Mouse (Mus musculus): ENCODE measurements around the gene Syt17.

Gene Syt17

DNA sequence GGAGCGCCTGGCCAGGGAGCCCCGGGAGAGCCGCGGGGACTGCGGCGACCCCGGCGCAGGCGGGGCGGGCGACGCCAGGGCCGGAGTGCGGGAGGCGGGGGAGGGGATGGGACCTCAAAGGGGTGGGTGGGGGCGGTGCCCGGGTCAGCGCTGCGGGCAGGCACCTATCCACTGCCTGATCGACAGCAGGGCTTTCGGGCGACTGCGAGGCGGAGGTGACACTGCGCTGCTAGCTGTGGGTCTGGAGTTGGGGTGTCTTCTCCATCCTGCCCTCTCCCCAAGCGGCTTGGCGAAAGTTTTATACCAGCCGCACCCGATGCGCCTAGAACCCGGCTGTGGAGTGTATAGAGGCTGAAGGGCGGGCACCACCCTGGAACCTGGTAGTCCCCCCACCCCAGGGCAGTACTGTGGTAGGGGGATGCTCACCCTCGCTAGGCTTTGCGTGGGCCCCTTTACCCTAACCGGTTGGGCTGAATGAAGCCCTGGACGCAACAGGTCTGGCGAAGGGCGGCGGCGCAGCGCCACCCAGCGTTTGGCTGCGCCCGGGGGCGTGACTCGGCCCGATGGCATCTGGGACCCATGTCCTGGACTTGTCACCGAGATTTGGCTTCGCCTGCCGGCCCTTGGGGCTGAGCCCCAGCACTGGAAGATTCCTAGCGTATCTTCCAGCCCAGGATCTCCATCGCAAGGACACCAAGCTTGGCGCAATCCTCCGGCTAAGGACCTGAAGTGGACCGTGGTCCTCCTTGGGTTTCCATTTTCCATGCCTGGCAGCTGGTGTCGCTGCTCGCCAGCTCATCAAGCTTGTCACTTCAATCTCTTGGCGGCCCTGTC is at the start of gene Syt17:
TSS of gene Syt17 (minus strand) at position 89 of the 834 bp plus-strand sequence.
- peak; percentile 37 to 48 for DNase-seq

DNA sequence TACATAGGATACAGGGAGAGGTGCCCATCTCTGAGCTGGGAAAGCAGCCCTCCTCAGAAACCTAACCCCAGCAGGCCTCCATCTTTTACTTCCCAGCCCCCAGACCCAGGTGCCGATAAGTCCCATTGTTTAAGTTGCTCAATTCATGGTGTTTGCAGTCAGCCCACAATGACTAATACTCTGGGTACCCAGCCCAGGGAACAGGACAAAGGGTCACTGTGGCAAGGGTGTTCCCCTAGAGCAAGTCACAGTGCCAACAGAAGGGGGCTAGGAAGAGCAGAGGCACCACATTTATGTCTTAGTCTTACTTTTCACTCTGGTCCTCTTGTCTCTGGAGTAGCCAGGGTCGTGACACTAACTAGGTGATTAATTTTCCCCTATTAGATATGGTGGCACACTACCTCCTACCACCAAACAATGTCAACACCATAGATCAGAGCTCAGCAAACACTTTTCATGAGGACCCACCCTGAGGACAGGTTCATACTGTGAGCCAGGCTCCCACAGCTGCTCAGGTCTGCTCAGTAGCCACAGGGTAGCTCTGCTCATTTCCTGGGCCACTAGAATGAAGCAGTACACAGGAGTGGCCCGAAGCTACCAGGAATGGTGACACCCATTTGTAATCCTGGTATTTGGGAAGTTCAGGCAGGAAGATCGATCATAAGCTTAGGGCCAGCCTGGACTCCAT is 47.0 kb upstream of the Syt17 start:
- DNase-seq, result no peak

DNA sequence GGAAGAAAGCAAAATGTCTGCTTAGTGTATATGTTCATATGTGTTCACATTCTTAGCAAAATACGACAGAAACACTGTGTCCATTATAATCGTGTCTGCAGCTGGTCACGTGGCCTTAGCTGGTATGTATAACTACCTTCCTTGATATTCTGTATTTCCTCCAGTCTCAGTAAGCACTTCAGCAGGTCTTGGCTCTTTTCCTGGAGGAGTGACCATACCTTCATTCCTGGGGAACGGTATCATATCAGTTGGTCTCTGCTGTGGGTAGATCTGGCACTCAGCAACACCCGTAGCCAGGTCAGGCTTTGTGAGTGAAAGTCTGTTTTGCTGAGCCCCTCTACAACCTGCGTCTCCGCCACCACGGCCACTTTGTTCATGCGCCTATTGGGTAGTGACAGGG is 45.9 kb upstream of the Syt17 start:
- no peak for DNase-seq

DNA sequence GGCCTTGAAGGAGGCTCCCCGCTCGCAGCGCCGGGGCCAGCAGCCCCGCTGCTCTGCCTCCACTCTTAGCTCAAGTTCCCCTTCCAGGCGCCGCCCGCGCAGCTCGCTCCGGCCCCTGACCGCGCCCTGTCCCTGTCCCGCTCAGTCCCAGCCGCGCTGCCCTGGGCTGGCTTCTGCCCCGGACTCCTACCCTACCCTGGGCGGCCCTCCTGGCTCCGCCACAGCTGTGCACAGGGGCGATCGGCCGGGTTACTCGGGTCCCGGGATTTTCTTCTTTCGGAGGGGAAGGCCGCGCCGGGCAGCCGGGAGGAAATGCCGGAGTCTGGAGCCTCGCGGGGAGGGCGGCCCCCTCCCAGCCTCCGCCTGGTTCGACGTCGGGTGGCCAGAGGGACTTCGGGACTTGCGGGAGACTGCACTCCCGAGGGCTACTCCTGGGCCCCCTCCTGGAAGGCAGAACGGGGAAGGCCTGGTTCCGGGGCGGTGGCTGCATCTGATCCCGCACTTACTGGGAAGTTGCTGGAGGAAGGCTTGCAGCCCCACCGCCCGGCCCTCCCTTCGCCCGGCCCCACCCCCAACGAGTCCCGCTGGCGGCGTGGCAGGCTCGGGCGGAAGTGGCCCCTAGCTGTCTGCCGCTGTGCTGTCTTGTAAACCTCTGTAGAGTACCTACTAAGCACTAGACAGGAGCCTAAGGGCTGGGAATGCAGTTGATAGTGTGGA is 43.6 kb upstream of the Syt17 start, which contains the start of gene Itpripl2:
TSS of gene Itpripl2 (minus strand) at position 545 of the 717 bp plus-strand sequence.
- peak in 1 of 2 experiments; percentile 3 for DNase-seq

DNA sequence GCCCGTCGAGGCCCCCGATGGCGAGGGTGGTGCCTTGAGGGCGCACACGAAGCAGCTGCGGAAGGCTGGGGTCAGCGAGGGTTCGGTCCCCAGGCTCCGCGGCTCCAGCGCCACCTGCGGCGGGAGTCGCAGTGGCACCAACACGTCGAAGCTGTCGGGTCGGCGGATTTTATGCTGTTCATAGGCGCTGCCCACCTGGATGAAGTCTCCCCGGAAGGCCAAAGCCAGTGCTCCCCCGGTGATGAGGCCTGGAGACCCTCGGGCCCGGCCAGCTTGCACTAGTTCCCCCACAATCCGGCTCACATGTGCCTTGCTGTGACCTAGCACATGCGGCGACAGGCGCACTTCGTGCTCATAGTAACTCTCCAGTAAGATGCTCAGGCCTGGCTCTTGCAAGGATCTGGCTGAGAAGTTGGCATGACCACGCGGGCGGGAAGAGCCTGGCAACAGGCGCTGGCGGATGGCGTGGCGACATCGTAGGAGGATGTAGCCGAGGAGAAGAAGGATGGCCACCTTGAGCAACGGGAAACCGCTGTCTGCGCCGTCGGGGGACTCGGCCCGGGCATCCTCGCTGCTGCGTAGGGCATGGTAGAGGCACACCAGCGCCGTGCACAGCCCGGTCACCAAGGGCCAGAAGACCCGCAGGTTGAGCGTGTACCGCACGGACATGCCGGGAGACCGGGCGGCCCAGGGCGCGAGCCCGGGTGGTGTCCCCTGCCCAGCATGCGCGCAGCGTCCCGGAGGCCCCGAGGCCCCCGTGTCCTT is 42.8 kb upstream of the Syt17 start:
- no peak for DNase-seq

DNA sequence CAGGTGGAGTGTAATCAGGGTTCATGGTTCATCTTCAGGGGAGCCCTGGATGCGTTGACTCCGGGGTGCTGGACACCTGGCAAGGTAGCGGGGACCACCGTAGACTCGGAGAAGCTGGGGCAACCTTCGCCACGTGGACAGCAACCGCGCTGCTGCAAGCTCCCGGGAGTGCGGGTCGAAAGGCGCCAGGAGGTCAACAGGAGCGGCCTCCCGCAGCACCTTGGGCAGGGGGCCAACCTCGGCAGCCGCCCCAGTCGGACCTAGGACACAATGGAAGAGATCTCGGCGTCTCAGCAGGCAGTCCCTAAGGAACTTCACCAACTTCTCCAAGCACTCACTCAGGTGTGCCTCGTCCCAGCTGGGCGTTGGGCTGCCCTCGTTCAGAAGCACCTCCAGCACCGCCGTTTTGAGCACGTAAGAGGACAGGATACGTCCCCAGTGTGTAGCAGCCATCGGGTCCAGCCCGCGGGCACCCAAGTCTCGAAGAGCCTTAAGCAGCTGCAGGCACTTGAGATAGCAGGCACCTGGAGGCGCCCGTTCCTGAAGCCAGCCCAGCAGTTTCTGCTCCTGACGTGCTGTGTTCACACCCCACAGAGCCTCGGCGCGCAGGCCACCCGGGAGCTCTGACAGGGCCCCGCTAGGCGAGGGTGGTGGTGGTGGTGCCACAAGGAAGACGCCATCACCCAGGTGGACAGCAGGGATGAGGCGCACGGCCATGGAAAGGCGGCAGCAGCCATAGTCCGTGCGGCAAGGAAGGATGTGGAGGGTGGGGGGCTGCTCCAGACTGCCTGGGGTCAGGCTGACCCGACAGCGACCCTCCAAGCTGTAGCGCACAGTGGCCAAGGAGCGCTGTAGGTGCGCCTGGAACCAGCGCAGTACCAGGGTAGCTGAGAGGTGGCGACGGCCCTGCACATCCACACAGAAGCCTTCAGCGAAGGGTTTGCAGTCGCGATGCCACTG is 42.0 kb upstream of the Syt17 start:
- DNase-seq, result no peak

DNA sequence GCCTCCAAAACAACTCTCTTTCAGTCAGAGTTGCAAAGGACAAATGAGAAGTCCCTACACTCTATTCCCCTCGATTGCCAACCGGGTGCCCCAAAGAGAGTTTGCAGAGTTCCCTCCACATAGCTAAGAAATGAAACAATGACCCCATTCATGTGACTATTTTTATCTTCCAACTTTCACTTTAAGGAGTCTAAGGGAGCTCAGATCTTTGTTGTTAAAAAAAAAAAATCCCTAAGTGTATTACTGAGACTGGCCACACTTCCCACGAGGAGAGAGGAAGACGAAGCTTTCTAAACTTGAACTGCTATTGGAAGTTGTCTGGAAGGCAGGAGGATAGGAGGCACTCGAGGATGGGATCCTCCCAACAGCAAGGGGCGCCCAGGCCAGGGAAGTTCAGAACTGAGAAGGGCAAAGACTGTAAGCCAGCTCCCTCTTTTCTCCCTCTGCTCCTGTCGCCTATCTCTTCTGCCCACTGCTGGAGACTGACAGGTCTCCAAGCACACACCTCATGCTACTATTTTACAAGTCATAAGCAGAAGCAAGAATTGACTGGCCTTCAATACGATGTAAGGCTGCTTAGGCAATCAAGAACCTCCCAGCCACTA is 40.1 kb upstream of the Syt17 start:
- no peak for DNase-seq

DNA sequence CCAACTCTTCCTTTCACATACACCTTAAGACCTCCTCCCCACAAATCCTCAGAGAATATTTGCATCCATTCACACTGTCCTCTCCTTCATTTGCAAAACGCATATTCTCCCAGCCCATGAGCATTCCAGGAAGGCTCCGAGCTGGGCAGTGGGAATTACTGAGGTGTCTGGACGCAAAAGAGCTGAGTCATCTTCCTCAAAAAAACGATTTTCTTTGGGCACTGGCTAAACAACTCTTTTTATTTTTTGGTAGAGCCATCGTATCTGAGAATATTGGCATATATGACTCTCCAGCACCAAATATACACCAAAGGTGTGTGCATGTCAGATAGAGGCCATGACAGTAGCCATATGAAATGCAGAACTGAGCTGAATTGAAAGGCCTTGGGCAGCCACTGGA is 38.9 kb upstream of the Syt17 start:
- no peak for DNase-seq

DNA sequence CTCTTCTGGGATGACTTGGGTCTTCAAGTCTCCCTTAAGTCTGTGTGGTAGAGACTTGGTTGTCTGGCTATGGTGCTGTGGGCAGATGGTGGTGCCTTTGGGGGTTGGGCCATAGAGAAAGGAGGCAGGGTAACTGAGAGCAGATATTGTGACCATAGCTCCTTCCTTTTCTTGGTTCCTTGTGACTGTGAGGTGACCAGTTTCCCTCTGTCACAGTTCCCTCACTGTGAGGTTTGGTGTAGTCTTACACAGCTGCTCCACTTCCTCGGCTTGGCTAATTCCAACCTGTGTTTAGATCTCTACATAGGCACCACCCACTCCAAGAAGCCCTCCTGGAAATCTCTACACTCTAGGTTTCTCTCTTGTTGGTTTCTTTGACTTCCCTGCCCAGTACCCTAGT is 36.0 kb upstream of the Syt17 start:
- no peak for DNase-seq

DNA sequence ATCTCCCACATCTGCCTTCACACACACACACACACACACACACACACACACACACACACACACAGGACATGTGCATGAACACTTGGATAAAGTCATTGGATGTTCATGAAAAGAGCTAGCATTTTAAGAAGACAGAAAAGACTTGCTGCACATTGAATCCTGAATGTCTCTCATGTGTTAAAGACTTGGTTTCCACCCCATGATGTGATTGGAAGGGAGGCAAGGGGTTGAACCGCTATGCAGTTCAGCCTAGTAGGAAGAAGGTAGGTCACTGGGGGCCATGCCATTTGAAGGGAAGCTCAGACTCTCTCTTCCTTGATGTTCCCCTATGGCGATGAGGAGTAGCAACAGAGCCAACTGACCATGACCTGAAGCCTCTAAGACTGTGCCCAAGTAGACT is 34.0 kb upstream of the Syt17 start:
- no peak for DNase-seq

DNA sequence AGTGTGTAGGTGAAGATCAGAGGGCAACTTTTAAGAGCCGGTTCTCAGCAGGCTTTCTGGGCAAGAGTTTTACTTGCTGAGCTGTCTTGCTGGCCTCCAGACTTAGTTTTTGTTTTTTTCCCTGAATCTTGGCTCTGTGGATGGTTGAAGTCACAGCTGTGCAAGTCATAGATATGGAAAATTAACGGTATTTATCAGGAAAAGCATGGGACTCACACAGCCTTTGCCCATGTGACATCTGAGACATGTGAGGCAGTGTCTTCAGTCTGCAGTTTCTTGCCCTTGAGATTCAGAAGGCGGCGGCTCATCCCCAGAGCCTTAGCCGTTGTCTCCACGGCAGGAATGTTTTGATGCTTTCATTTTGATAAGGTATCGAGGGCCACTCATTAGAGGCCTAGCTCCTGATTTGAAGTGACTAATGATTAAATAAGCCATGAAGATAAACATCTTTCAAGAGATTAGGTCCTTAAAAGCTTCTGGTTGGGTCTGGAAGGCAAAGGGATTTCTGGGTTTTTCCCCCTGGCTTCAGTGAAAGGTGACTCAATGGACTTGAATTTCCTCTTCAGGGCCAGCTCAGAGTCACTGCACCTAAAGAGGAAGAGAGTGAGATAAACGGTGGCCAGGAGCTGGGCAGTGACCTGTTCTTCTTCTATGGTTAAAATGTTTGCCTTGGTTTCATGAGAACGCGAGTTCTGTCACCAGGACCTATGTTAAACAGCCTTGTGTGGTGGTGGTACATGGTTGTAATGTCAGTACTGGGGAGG is 33.2 kb upstream of the Syt17 start:
- DNase-seq, result no peak

DNA sequence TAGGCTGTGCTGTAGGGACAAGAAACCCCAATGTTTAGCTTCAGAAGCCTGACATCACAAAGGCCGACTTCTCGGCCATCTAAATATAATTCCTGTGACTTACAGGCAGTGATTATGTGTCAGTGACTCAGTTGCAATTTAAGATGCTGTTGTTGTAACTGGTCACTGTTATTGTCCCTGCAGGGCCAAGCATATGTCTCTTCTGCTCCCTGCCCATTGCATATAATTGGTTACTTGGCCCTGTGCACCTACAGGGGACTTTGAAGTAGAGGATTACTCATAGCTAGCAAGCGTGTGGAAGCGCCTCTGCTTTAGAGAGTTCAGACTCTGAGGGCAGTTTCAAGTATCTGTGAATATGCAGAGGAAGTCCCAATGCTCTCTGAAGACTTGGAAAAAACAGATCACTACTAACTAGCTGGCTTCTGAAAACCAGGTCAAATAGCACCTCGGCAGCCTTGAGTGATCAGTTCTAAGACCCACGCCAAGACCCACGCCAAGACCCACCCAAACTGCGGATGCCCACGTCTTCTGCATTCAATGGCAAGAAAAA is 32.2 kb upstream of the Syt17 start:
- DNase-seq, result no peak

DNA sequence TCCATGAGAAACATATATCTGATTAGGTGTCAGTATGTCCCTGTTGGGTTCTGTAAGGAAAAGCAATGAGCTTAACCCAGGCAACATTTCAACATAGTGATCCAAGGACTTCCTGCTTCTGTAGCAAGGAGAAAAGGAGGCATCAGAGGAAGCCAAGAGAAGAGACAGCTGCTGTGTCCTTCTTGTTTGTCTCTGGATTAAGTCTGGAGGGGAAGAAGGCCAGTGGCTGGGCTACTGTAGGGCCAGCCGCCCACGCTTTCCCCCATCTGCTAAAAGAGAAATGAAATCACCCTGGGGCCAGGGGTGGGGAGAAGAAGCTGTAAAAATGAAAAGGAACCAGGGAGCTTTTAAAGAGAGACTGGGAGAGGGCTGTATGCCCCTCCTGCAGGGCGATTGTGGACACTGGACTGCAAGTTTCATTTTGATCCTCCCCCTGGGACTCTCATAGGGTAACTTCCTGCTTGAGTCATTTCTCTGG is 30.9 kb upstream of the Syt17 start:
- no peak for DNase-seq

DNA sequence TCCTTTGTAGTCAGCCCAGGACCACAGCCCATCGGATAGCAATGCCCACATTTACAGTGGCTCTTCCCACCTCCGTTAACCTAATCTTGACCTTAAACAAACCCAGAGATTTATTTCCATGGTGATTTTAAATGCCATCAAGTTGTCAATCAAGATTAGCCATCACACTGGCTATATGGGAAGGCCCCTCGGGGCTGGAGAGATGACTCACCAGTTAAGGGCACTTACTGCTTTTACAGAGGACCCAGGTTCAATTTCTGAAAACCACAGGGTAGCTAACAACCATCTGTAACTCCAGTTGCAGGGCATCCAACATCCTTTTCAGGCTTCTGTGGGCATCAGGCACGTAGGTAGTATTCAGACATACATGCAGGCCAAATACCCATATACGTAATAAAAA is 28.4 kb upstream of the Syt17 start:
- no peak for DNase-seq

DNA sequence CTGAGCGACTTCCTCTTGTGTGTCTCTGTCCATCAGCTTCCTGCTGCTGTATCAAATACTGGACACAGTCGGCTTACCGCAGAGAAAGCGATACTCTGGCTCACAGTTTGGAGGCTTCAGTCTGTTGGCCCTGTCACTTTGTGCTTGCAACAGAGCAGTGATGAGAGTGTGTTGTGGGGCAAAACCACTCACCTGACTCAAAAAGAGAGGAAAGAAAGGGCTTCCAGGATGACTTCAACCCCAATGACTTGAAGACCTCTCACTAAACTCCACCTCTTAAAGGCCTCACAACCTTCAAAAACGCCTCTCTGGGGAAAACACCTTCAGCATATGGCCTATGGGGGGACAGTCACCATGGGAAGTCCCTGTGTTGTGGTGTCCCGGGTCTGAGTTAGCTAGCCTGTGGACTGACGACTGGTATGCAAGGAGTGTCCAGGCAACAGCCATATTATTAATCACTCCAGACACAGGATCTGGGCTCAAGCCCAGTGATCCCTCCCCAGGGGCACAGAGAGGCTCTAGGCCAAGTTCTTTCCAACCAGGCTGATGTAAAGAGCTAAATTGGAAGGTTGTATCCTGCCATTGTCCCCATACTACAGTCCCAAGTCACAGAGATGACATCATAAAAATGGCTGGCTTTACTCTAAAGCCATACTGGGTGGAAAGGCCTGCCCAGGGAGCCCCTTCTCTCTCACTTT is 27.1 kb upstream of the Syt17 start:
- no peak for DNase-seq

DNA sequence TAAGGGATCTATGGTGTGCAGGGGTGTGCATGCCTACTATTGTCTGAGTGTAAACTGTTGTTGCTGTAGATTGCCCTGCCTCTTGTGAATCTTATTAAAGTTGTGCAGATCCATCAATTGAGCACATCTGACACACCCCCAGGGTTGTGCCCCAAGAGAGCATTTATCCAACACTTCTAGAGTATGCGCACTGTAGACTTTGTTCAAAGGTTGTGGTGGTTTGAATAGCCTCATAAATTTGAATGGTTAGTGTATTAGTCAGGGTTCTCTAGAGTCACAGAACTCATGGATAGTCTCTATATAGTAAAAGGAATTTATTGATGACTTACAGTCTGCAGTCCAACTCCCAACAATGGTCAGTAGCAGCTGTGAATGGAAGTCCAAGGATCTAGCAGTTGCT is 24.9 kb upstream of the Syt17 start:
- no peak for DNase-seq

DNA sequence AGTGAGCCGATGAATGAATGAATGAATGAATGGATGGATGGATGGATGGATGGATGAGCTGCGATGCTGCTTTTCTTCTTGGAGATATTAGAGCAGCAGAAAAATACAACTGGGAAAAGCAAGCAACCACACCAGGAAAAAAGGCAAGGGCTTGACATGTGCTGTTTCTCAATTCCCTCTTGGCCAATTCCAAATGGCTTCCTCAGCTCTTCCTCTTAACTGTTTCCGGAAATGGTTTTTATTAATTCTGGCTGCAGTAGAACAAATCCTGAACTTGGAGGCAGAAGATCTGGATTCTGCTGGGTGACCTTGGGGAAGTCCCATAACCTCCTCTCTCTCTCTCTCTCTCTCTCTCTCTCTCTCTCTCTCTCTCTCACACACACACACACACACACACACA is 20.0 kb upstream of the Syt17 start:
- DNase-seq, result no peak

DNA sequence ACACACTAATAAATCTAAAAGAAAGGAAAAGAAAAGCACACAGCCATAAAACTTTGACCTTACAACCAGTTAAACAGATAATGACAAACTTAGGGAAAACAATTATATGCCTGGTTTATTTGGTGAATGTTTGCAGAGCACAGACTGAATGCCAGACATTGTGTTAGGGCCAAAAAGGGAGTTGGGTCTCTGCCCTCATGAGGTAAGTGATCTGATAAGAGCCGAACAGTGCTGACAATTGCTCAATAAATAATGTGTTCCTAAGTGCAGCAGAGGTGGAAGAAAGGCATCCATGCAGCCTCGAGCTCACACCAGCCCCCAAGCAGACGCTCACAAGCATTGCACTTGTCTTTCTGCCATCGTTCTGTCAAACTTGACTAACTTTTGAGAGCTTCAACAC is 16.4 kb upstream of the Syt17 start:
- no peak for DNase-seq
